Mouse (Mus musculus): ENCODE results near the gene Hscb.
"Not testable (repeated sequence)": the region's sequence is repeated elsewhere in the genome, so short reads cannot be mapped to it uniquely, and the experiment has no call there.

Gene Hscb

GRCm38 (mm10) chr5:110839678-110840365, at the start of gene Hscb, which contains the start of gene Chek2:
Gene Hscb, minus strand, starts transcription at chr5:110839777.
Gene Chek2, plus strand, starts transcription at chr5:110839979.
- DNase-seq (ENCODE audit: extremely low spot score): peak; percentile 98

GRCm38 (mm10) chr5:110888596-110888995, 49.0 kb upstream of the Hscb start:
- no peak for DNase-seq (ENCODE audit: extremely low spot score)

- DNase-seq (ENCODE audit: extremely low spot score): peak; percentile 93
Observed at GRCm38 (mm10) chr5:110879584-110880374, 40.2 kb upstream of the Hscb start, which contains the start of gene Ttc28. Gene Ttc28, plus strand, starts transcription at chr5:110879803.

- DNase-seq (ENCODE audit: extremely low spot score): no peak
Observed at GRCm38 (mm10) chr5:110879042-110879441, 39.5 kb upstream of the Hscb start.

GRCm38 (mm10) chr5:110878526-110878925, 38.9 kb upstream of the Hscb start:
- DNase-seq (ENCODE audit: extremely low spot score): not testable (repeated sequence)

GRCm38 (mm10) chr5:110877666-110878505, 38.3 kb upstream of the Hscb start:
- no peak for DNase-seq (ENCODE audit: extremely low spot score)

- DNase-seq (ENCODE audit: extremely low spot score): no peak
Observed at GRCm38 (mm10) chr5:110875286-110875685, 35.7 kb upstream of the Hscb start.

GRCm38 (mm10) chr5:110874711-110875110, 35.1 kb upstream of the Hscb start:
- DNase-seq (ENCODE audit: extremely low spot score): no peak

- DNase-seq (ENCODE audit: extremely low spot score): no peak
Observed at GRCm38 (mm10) chr5:110873160-110873559, 33.6 kb upstream of the Hscb start.

GRCm38 (mm10) chr5:110869242-110869669, 29.7 kb upstream of the Hscb start:
- no peak for DNase-seq (ENCODE audit: extremely low spot score)

- no peak for DNase-seq (ENCODE audit: extremely low spot score)
Observed at GRCm38 (mm10) chr5:110868460-110868859, 28.9 kb upstream of the Hscb start.

- DNase-seq (ENCODE audit: extremely low spot score): no peak
Observed at GRCm38 (mm10) chr5:110860445-110860844, 20.9 kb upstream of the Hscb start.

- DNase-seq (ENCODE audit: extremely low spot score): no peak
Observed at GRCm38 (mm10) chr5:110859013-110859650, 19.6 kb upstream of the Hscb start.

- no peak for DNase-seq (ENCODE audit: extremely low spot score)
Observed at GRCm38 (mm10) chr5:110857091-110857490, 17.5 kb upstream of the Hscb start.

GRCm38 (mm10) chr5:110852990-110853389, 13.4 kb upstream of the Hscb start:
- DNase-seq (ENCODE audit: extremely low spot score): no peak

GRCm38 (mm10) chr5:110841046-110841862, 1.7 kb upstream of the Hscb start:
- no peak for DNase-seq (ENCODE audit: extremely low spot score)

- peak; percentile 48 for DNase-seq (ENCODE audit: extremely low spot score)
Observed at GRCm38 (mm10) chr5:110840465-110840864, 888 bp upstream of the Hscb start.

GRCm38 (mm10) chr5:110839038-110839677, 419 bp downstream of the Hscb start:
- no peak for DNase-seq (ENCODE audit: extremely low spot score)

- not testable (repeated sequence) for DNase-seq (ENCODE audit: extremely low spot score)
Observed at GRCm38 (mm10) chr5:110838016-110838415, 1.6 kb downstream of the Hscb start.

- DNase-seq (ENCODE audit: extremely low spot score): peak; percentile 51
Observed at GRCm38 (mm10) chr5:110835959-110836358, 3.6 kb downstream of the Hscb start.

Data from embryo, embryonic 9.5 days (tissue).